Mouse (Mus musculus) MEL (cell line): ENCODE measurements at regions not wholly inside any gene's neighbourhood (a gene's known extent, or its start where the extent isn't known, plus 50 kb on each side); places are given as distances from the start of the nearest gene placed in this dataset.

Source experiments
- DNase-seq: peaks from one replicate; pipeline ENCODE4 v3.0.0; 2011; ENCODE audit warnings: low read depth, low spot score
- H3K27ac ChIP-seq: 2 replicates; pipeline ENCODE4 v1.5.1; 2012; ENCODE audit warnings: low read depth, mild to moderate bottlenecking, control low read depth, low read length, moderate library complexity; ENCODE audit not compliant: control insufficient read depth
- H3K27me3 ChIP-seq, 2 experiments: fragments of 150-350 bp in 1 of 2; sonication (generic) in 1 of 2; 2 replicates each; pipeline ENCODE4 v1.6.1; 2012; ENCODE audit warnings: low read length in 2 of 2, mild to moderate bottlenecking in 2 of 2, improper control_type of control experiment in 1 of 2, moderate library complexity in 1 of 2; ENCODE audit not compliant: insufficient read depth in 2 of 2, control insufficient read depth in 1 of 2
- H3K36me3 ChIP-seq, 2 experiments: 2 replicates each; pipeline ENCODE4 v1.6.1; 2012 to 2014; ENCODE audit warnings: low read length in 2 of 2, improper control_type of control experiment in 1 of 2, inconsistent platforms in 1 of 2, mild to moderate bottlenecking in 1 of 2; ENCODE audit not compliant: insufficient read depth in 2 of 2, control insufficient read depth in 1 of 2
- H3K4me1 ChIP-seq, 2 experiments: fragments of 150-350 bp in 1 of 2; sonication (generic) in 1 of 2; 2 replicates each; pipeline ENCODE4 v1.6.1; 2012; ENCODE audit warnings: low read length in 2 of 2, improper control_type of control experiment in 1 of 2, mild to moderate bottlenecking in 1 of 2; ENCODE audit not compliant: insufficient read depth in 2 of 2, control insufficient read depth in 1 of 2
- H3K4me3 ChIP-seq, 2 experiments: fragments of 150-350 bp in 1 of 2; sonication (generic) in 1 of 2; 2 replicates each; pipeline ENCODE4 v1.5.1; 2012; ENCODE audit warnings: low read depth in 2 of 2, low read length in 2 of 2, mild to moderate bottlenecking in 2 of 2, moderate library complexity in 2 of 2, control low read depth in 1 of 2, improper control_type of control experiment in 1 of 2; ENCODE audit not compliant: control insufficient read depth in 1 of 2, insufficient read depth in 1 of 2
- H3K79me2 ChIP-seq: 2 replicates; pipeline ENCODE4 v1.6.1; 2012; ENCODE audit warnings: mild to moderate bottlenecking, low read length, moderate library complexity; ENCODE audit not compliant: control insufficient read depth, poor library complexity, insufficient read depth
- H3K9ac ChIP-seq: 2 replicates; pipeline ENCODE4 v1.6.1; 2012; ENCODE audit warnings: low read depth, mild to moderate bottlenecking, control low read depth, low read length, moderate library complexity; ENCODE audit not compliant: control insufficient read depth, poor library complexity, severe bottlenecking
- H3K9me3 ChIP-seq: fragments of 150-350 bp; sonication (generic); replicated peaks from 2 replicates; pipeline ENCODE4 v1.6.1; 2012; ENCODE audit warnings: mild to moderate bottlenecking, low read length, improper control_type of control experiment, moderate library complexity; ENCODE audit not compliant: insufficient read depth
- CHD2 ChIP-seq: IDR thresholded peaks from 2 replicates; pipeline ENCODE4 v1.6.1; 2011; ENCODE audit warnings: low read length, improper control_type of control experiment
- E2F4 ChIP-seq: IDR thresholded peaks from 2 replicates; pipeline ENCODE4 v1.6.1; 2011; ENCODE audit warnings: low read depth, low read length, improper control_type of control experiment, borderline replicate concordance
- EP300 ChIP-seq, 2 experiments: IDR thresholded peaks; 2 replicates each; pipeline ENCODE4 v1.6.1; 2011; ENCODE audit warnings: improper control_type of control experiment in 2 of 2, low read length in 2 of 2, low read depth in 1 of 2, mild to moderate bottlenecking in 1 of 2
- GABPA ChIP-seq: IDR thresholded peaks from 2 replicates; pipeline ENCODE4 v1.6.1; 2012; ENCODE audit warnings: low read depth, mild to moderate bottlenecking, inconsistent platforms, low read length, improper control_type of control experiment, moderate library complexity
- GATA1 ChIP-seq: IDR thresholded peaks from 2 replicates; pipeline ENCODE4 v1.6.1; 2011; ENCODE audit warnings: low read depth, low read length, improper control_type of control experiment
- KAT2A ChIP-seq: conservative IDR thresholded peaks from 2 replicates; pipeline ENCODE4 v1.6.1; 2012; ENCODE audit warnings: low read depth, low read length, improper control_type of control experiment, inconsistent platforms
- MAX ChIP-seq: IDR thresholded peaks from 2 replicates; pipeline ENCODE4 v1.6.1; 2011; ENCODE audit warnings: low read length, improper control_type of control experiment
- MAZ ChIP-seq: IDR thresholded peaks from 2 replicates; pipeline ENCODE4 v1.6.1; 2012; ENCODE audit warnings: low read depth, mild to moderate bottlenecking, inconsistent platforms, low read length, improper control_type of control experiment
- MEF2A ChIP-seq: IDR thresholded peaks from 2 replicates; pipeline ENCODE4 v1.6.1; 2014; ENCODE audit warnings: low read depth, mild to moderate bottlenecking, inconsistent platforms, low read length, improper control_type of control experiment; ENCODE audit not compliant: poor library complexity, insufficient replicate concordance, severe bottlenecking; ENCODE audit errors: extremely low read depth
- MYB ChIP-seq: IDR thresholded peaks from 2 replicates; pipeline ENCODE4 v1.6.1; 2011; ENCODE audit warnings: mild to moderate bottlenecking, low read depth, low read length, improper control_type of control experiment
- MYC ChIP-seq: IDR thresholded peaks from 2 replicates; pipeline ENCODE4 v1.6.1; 2011; ENCODE audit warnings: low read depth, mild to moderate bottlenecking, low read length, improper control_type of control experiment, moderate library complexity
- NELFE ChIP-seq: IDR thresholded peaks from 2 replicates; pipeline ENCODE4 v1.6.1; 2011; ENCODE audit warnings: low read depth, low read length, improper control_type of control experiment
- NRF1 ChIP-seq: IDR thresholded peaks from 2 replicates; pipeline ENCODE4 v1.6.1; 2014; ENCODE audit warnings: low read depth, mild to moderate bottlenecking, inconsistent platforms, low read length, improper control_type of control experiment, moderate library complexity; ENCODE audit not compliant: poor library complexity, insufficient read depth, severe bottlenecking
- POLR2A ChIP-seq, 2 experiments: IDR thresholded peaks; 2 replicates each; pipeline ENCODE4 v1.6.1; 2011 to 2012; ENCODE audit warnings: low read length in 2 of 2, mild to moderate bottlenecking in 2 of 2, control low read depth in 1 of 2, improper control_type of control experiment in 1 of 2, low read depth in 1 of 2, moderate library complexity in 1 of 2; ENCODE audit not compliant: control insufficient read depth in 1 of 2, insufficient read depth in 1 of 2, poor library complexity in 1 of 2
- RAD21 ChIP-seq: IDR thresholded peaks from 2 replicates; pipeline ENCODE4 v1.6.1; 2011; ENCODE audit warnings: mild to moderate bottlenecking, low read depth, low read length, improper control_type of control experiment
- SIN3A ChIP-seq: IDR thresholded peaks from 2 replicates; pipeline ENCODE4 v1.6.1; 2012; ENCODE audit warnings: low read length, improper control_type of control experiment, inconsistent platforms
- SMC3 ChIP-seq: IDR thresholded peaks from 2 replicates; pipeline ENCODE4 v1.6.1; 2011; ENCODE audit warnings: low read depth, low read length, improper control_type of control experiment
- TBP ChIP-seq: IDR thresholded peaks from 2 replicates; pipeline ENCODE4 v1.8.0; 2011; ENCODE audit warnings: low read depth, low read length, improper control_type of control experiment
- TCF12 ChIP-seq: IDR thresholded peaks from 2 replicates; pipeline ENCODE4 v1.6.1; 2014; ENCODE audit warnings: low read depth, mild to moderate bottlenecking, inconsistent platforms, low read length, improper control_type of control experiment, moderate library complexity
- USF1 ChIP-seq: IDR thresholded peaks from 2 replicates; pipeline ENCODE4 v1.6.1; 2014; ENCODE audit warnings: low read depth, mild to moderate bottlenecking, inconsistent platforms, low read length, improper control_type of control experiment, moderate library complexity
- ZC3H11A ChIP-seq: IDR thresholded peaks from 2 replicates; pipeline ENCODE4 v1.6.1; 2012; ENCODE audit warnings: low read depth, mild to moderate bottlenecking, inconsistent platforms, low read length, improper control_type of control experiment
- ZNF384 ChIP-seq: IDR thresholded peaks from 2 replicates; pipeline ENCODE4 v1.6.1; 2012; ENCODE audit warnings: low read depth, mild to moderate bottlenecking, inconsistent platforms, low read length, improper control_type of control experiment

DNA sequence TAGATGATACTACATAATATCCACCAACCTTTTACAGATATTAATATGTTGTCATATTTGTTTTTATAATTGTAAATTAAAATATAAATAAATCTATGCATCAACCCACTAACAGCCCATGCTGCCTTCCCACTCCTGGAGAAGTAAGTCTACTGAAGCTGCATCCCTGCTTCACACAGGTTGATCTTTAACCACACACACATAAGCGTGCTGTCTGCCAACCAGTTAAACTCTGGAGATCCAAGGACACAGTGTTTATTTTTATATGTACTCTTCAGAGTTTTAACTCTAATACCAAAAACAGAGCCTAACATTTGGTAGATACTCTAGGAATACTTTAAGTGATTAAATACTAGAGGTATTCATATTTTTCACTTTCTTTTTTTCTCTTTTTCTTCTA lies 133.9 kb upstream of the Ahr start:
- Histone ChIP-seq H3K27ac (no peak overlapping the region), H3K36me3 (no peaks in the 10 kb centered on the region), H3K4me3 (no peak overlapping the region), H3K27me3 (no peaks in the 10 kb centered on the region), H3K79me2 (no peaks in the 10 kb centered on the region), H3K4me1 (no peaks in the 10 kb centered on the region), H3K9me3 (no peaks in the 10 kb centered on the region), H3K9ac (no peak overlapping the region)
- no peak for DNase-seq
- TF ChIP-seq TBP, result no peak
- TF ChIP-seq NRF1, result no peak
- no peak for TF ChIP-seq MAZ
- TF ChIP-seq MEF2A, result no peak
- TF ChIP-seq RAD21, result no peak
- no peak for TF ChIP-seq GATA1
- no peak for TF ChIP-seq ZNF384
- TF ChIP-seq KAT2A, result no peak
- TF ChIP-seq POLR2A (IDR thresholded peaks at IDR 0.05; ENCODE audit: control insufficient read depth in 1 of 2, insufficient read depth in 1 of 2, low read depth in 1 of 2, low read length in 2 of 2, poor library complexity in 1 of 2), result no peak
- no peak for TF ChIP-seq MYB
- TF ChIP-seq SMC3, result no peak

- no peak for TF ChIP-seq USF1
- TF ChIP-seq RAD21, result no peak
- no peak for TF ChIP-seq ZC3H11A
- TF ChIP-seq EP300 (IDR thresholded peaks at IDR 0.05; ENCODE audit: low read depth in 1 of 2, low read length in 2 of 2), result no peak
- TF ChIP-seq SMC3, result no peak
- TF ChIP-seq MYC, result no peak
- no peak for TF ChIP-seq TCF12
- TF ChIP-seq, all 39 proteins: peak for 0
- H3K27me3 ChIP-seq, result no peaks in the 10 kb centered on the region
- no peaks in the 10 kb centered on the region for H3K79me2 ChIP-seq
- no peak for DNase-seq
- H3K9me3 ChIP-seq, result no peaks in the 10 kb centered on the region
- H3K4me1 ChIP-seq, result no peaks in the 10 kb centered on the region
- H3K27ac ChIP-seq, result no peak overlapping the region
- no peak overlapping the region for H3K9ac ChIP-seq
- H3K36me3 ChIP-seq, result no peaks in the 10 kb centered on the region
- no peak overlapping the region for H3K4me3 ChIP-seq
Measured at GRCm38 (mm10) chr12:35667705-35668104, 132.9 kb upstream of the Ahr start.

- no peak overlapping the region for H3K27ac ChIP-seq
- no peak for TF ChIP-seq GATA1
- no peak for TF ChIP-seq GABPA
- no peak for TF ChIP-seq E2F4
- TF ChIP-seq SMC3, result no peak
- no peak for TF ChIP-seq NELFE
- no peak for TF ChIP-seq USF1
- TF ChIP-seq MAX, result no peak
- TF ChIP-seq MEF2A, result no peak
- no peak for TF ChIP-seq CHD2
- no peak for TF ChIP-seq KAT2A
- no peak for TF ChIP-seq SIN3A
- no peak for TF ChIP-seq ZC3H11A
- TF ChIP-seq TCF12, result no peak
- TF ChIP-seq MAZ, result no peak
- no peak for TF ChIP-seq NRF1
- no peak for DNase-seq
Measured at GRCm38 (mm10) chr12:35667218-35667617, 132.4 kb upstream of the Ahr start.

More at GRCm38 (mm10) chr12:35667218-35667617, 132.4 kb upstream of the Ahr start:
- Histone ChIP-seq H3K9ac (no peak overlapping the region), H3K36me3 (no peaks in the 10 kb centered on the region), H3K27me3 (no peaks in the 10 kb centered on the region), H3K79me2 (no peaks in the 10 kb centered on the region), H3K9me3 (no peaks in the 10 kb centered on the region), H3K4me1 (no peaks in the 10 kb centered on the region), H3K4me3 (no peak overlapping the region)
